In genomic region chr7:111896255-111896654, GRCm38 (mm10) we compare ENCODE assay signal across 8 mouse cellular contexts.
DNase-seq lines count a peak whose midpoint lies in the region; ATAC-seq and TF ChIP-seq lines count a peak whose summit lies in the region.

No protein-coding gene starts in this region.

- H3K36me3 ChIP-seq in heart, adult 2 months (ENCODE audit: control insufficient read depth, insufficient read depth, low read length): no peaks in the 10 kb centered on the region
- no peaks in the 10 kb centered on the region for H3K36me3 ChIP-seq in heart, embryonic 10.5 days
- no peaks in the 10 kb centered on the region for H3K36me3 ChIP-seq in intestine, embryonic 15.5 days

- intact Hi-C loops in heart, adult 2 months (cut with DNase I): no loop called here

- no peaks in the 10 kb centered on the region for H3K27me3 ChIP-seq in heart, adult 2 months (ENCODE audit: control insufficient read depth, insufficient read depth, low read length)
- H3K27me3 ChIP-seq in heart, embryonic 10.5 days (ENCODE audit: insufficient read depth, poor library complexity, severe bottlenecking): no peaks in the 10 kb centered on the region
- H3K27me3 ChIP-seq in intestine, embryonic 15.5 days (replicated peaks): no peaks in the 10 kb centered on the region

- no peak overlapping the region for H3K4me2 ChIP-seq in intestine, embryonic 15.5 days (replicated peaks)

- TF ChIP-seq POLR2A in heart, adult 2 months (IDR thresholded peaks at IDR 0.05; ENCODE audit: insufficient read depth, low read depth, low read length): no peak

- H3K9me3 ChIP-seq in heart, embryonic 10.5 days: no peaks in the 10 kb centered on the region
- H3K9me3 ChIP-seq in intestine, embryonic 15.5 days: no peaks in the 10 kb centered on the region

- no peak for TF ChIP-seq EP300 in heart, adult 2 months (IDR thresholded peaks at IDR 0.05; ENCODE audit: insufficient read depth, low read depth, low read length)

- peak; percentile 37 to 45 for DNase-seq in heart, adult 2 months
- no peak for DNase-seq in heart, embryonic 10.5 days (ENCODE audit: low spot score)
- peak; percentile 54 for DNase-seq in adrenal gland, postnatal 14 days
- peak; percentile 93 for DNase-seq in layer of hippocampus, adult 11-12 months (ENCODE audit: low spot score)
- DNase-seq in lung, postnatal 14 days: peak; percentile 68
- peak; percentile 85 for DNase-seq in telencephalon, adult 2 months (ENCODE audit: low read depth, low spot score)

- 53% methylated on average over 5 of the region's 5 CpGs for WGBS in heart, adult 2 months
- WGBS in heart, embryonic 10.5 days: 74% methylated on average over 5 of the region's 5 CpGs
- WGBS in intestine, embryonic 15.5 days: 57% methylated on average over 5 of the region's 5 CpGs

- peak; percentile 91 for ATAC-seq in frontal cortex, adult (ENCODE audit: low TSS enrichment)
- ATAC-seq in intestine, embryonic 15.5 days: no peak

- H3K9ac ChIP-seq in heart, adult 2 months (ENCODE audit: low read depth, low read length): no peak overlapping the region
- H3K9ac ChIP-seq in intestine, embryonic 15.5 days: no peak overlapping the region

- H3K4me3 ChIP-seq in heart, adult 2 months: no peak overlapping the region
- no peak overlapping the region for H3K4me3 ChIP-seq in heart, embryonic 10.5 days
- H3K4me3 ChIP-seq in intestine, embryonic 15.5 days (replicated peaks): no peak overlapping the region

- TF ChIP-seq CTCF in heart, adult 2 months (IDR thresholded peaks at IDR 0.05): no peak

- no peaks in the 10 kb centered on the region for H3K4me1 ChIP-seq in heart, adult 2 months (ENCODE audit: control insufficient read depth, insufficient read depth, low read length)
- peaks cover 5% of the 10 kb centered on the region; the same call in 1 of the 2 replicates for H3K4me1 ChIP-seq in heart, embryonic 10.5 days
- 0 out of 2 replicates have a peak, but pooled peaks cover 4% of the 10 kb centered on the region for H3K4me1 ChIP-seq in intestine, embryonic 15.5 days (replicated peaks)

- no peaks in the 10 kb centered on the region for H3K79me2 ChIP-seq in heart, adult 2 months (replicated peaks; ENCODE audit: control insufficient read depth, insufficient read depth, low read length)

- H3K27ac ChIP-seq in heart, adult 2 months: no peak overlapping the region
- no peak overlapping the region for H3K27ac ChIP-seq in heart, embryonic 10.5 days
- no peak overlapping the region for H3K27ac ChIP-seq in intestine, embryonic 15.5 days
